Mouse (Mus musculus) layer of hippocampus, postnatal 36 days (tissue): Measurements from ENCODE around the gene Sdr16c6. TPM values are rescaled to one million over a fixed set of nuclear protein-coding genes. Genes with fewer than 3 reads are reported as not detected.

Experiments used
- DNase-seq, 2 experiments: peaks; one replicate each; pipeline ENCODE4 v3.0.0; 2022
- total RNA-seq, 2 experiments: library from RNA; stranded (reverse); gene quantifications; 2 replicates each; pipeline ENCODE4 v1.2.3; 2021

The Sdr16c6 gene
- not detected for total RNA-seq

DNA sequence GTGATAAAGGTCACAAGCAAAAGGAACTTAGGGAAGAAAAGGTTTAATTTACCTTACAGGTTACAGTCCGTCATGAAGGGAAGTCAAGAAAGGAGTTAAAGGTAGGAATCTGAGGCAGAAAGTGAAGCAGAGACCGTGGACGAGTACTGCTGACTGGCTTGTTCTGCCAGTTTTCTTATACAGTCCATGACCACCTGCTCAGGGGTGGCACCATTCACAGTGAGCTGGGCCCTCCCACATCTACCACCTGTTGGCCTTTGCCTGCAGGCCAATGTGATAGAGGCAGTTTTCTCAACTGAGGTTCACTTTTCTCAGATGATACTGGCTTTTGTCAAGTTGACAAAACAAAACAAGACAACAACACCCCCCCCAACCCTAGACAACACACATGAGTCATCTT lies at the start of gene Sdr16c6:
Sdr16c6 (minus strand) TSS at position 151 of the 400 bp plus-strand sequence.
- DNase-seq: no peak

DNA sequence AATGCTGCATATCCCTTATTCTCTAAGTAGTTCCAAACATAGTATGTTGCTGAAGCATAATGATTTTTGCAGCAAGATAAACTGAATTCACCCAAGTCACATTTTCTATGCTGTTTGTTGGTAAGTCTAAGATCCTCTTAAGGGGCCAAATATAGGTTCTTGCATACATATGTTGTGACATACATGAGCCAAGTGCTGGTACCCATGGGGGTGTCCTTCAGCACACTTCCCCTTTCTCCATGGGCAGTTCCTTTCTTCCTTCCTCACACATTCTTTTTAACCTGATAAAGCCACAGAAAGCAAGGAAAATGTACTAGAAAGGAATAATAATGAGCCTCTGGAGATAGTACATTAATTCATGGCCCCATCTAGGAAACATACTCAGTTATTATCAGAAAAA lies 2.9 kb upstream of the Sdr16c6 start:
- no peak for DNase-seq

DNA sequence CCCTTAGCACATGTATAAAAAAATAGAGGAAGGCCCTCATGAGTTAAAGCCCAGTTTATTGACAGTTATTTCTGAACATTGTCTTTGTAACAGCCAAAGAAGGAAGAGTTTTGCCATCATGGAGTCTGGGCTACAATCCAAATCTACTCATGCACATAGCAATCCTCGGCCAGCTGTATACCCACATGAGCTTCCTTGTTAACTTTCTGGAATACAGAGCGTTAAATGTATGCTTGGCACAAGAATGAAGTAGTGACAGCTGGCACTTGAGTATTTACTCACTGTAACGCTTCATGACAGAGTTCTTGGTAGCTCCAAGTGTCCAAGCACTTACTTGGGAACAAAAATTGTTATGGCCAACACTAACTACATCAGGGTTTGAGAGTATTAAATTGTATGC lies 1.8 kb upstream of the Sdr16c6 start:
- no peak for DNase-seq

DNA sequence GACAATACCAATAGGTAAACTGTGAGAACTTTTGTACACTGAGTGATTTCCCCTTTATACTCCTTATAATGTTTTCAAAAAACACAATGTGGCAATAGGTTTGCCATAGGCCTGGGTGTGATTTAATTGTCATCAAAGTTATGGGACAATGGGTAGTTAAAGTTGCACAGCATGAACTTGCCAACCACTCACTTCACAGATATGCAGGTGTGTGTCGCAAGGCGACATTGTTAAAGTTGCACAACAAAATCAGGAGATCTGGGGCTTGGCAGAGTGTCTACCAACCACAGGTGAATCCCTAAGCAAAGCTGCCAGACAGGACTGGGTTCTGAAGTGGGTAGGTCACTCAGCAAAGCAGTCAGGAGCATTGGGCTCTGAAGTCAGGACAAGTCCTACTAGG lies 1.3 kb downstream of the Sdr16c6 start:
- DNase-seq: no peak

Other genes starting within 250 kb of the Sdr16c6 start
- 100 to 1,000 TPM; 119 to 128 TPM for gene Gm11808, start 103.9 kb downstream of the Sdr16c6 start, total RNA-seq